Mouse (Mus musculus) lung, postnatal 0 days (tissue): ENCODE results near the gene Pym1.

ENCODE experiments used
- CTCF ChIP-seq: IDR thresholded peaks from 2 replicates; pipeline ENCODE4 v1.5.1; 2016; ENCODE audit warnings: antibody characterized with exemption, mild to moderate bottlenecking
- EP300 ChIP-seq: IDR thresholded peaks from 2 replicates; pipeline ENCODE4 v1.6.1; 2016; ENCODE audit warnings: antibody characterized with exemption, mild to moderate bottlenecking, control low read depth

- TF ChIP-seq CTCF: no peak
- peak; percentile 54 for TF ChIP-seq EP300
Observed at GRCm38 (mm10) chr10:128704491-128705316, 43.0 kb upstream of the Pym1 start, which contains the start of gene Cdk2.
